Mouse (Mus musculus) small intestine, adult 2 months (tissue): ENCODE measurements around the gene Gm17359. TPM values are rescaled to one million over a fixed set of nuclear protein-coding genes. Genes with fewer than 3 reads are reported as not detected.

Experiments used
- H3K27ac ChIP-seq: fragments of 200-500 bp; 2 replicates; pipeline ENCODE4 v1.5.1; 2012; ENCODE audit warnings: low read depth, low read length, control low read depth, inconsistent platforms; ENCODE audit not compliant: insufficient read depth
- H3K27me3 ChIP-seq: fragments of 200-500 bp; 2 replicates; pipeline ENCODE4 v1.6.1; 2012; ENCODE audit warnings: mild to moderate bottlenecking, moderate library complexity, low read length, inconsistent platforms; ENCODE audit not compliant: control insufficient read depth, insufficient read depth
- H3K36me3 ChIP-seq: fragments of 200-500 bp; 2 replicates; pipeline ENCODE4 v1.6.1; 2012; ENCODE audit warnings: mild to moderate bottlenecking, low read length, control low read depth, inconsistent platforms; ENCODE audit not compliant: control insufficient read depth, insufficient read depth
- H3K4me1 ChIP-seq: fragments of 200-500 bp; 2 replicates; pipeline ENCODE4 v1.6.1; 2012; ENCODE audit warnings: low read length, inconsistent platforms, mixed read lengths; ENCODE audit not compliant: control insufficient read depth, insufficient read depth, insufficient read length
- H3K4me3 ChIP-seq: fragments of 200-500 bp; 2 replicates; pipeline ENCODE4 v1.5.1; 2012; ENCODE audit warnings: low read depth, mild to moderate bottlenecking, control low read depth, inconsistent platforms, low read length, moderate library complexity
- CTCF ChIP-seq: fragments of 200-500 bp; IDR thresholded peaks from 2 replicates; pipeline ENCODE4 v1.5.1; 2012; ENCODE audit warnings: low read depth, mild to moderate bottlenecking, control low read depth, inconsistent platforms, low read length, moderate library complexity, mixed read lengths; ENCODE audit not compliant: insufficient replicate concordance, insufficient read length; ENCODE audit errors: extremely low read depth
- POLR2A ChIP-seq: fragments of 200-500 bp; IDR thresholded peaks from 2 replicates; pipeline ENCODE4 v1.6.1; 2012; ENCODE audit warnings: low read depth, mild to moderate bottlenecking, control low read depth, inconsistent platforms, low read length, moderate library complexity
- WGBS: fragments of 180-500 bp; shearing (Covaris S2); methylation state at CpG from one replicate; pipeline ENCODE4 v1.1.7; 2018; 5-methylcytosine and 5-hydroxymethylcytosine counted together
- polyA plus RNA-seq: library from polyadenylated mRNA; depleted of rRNA; stranded (reverse); fragments of >200 nt; gene quantifications from 2 replicates; pipeline ENCODE4 v1.2.3, GENCODE M21; 2012

The Gm17359 gene
- polyA plus RNA-seq, 1 experiment = not detected

DNA sequence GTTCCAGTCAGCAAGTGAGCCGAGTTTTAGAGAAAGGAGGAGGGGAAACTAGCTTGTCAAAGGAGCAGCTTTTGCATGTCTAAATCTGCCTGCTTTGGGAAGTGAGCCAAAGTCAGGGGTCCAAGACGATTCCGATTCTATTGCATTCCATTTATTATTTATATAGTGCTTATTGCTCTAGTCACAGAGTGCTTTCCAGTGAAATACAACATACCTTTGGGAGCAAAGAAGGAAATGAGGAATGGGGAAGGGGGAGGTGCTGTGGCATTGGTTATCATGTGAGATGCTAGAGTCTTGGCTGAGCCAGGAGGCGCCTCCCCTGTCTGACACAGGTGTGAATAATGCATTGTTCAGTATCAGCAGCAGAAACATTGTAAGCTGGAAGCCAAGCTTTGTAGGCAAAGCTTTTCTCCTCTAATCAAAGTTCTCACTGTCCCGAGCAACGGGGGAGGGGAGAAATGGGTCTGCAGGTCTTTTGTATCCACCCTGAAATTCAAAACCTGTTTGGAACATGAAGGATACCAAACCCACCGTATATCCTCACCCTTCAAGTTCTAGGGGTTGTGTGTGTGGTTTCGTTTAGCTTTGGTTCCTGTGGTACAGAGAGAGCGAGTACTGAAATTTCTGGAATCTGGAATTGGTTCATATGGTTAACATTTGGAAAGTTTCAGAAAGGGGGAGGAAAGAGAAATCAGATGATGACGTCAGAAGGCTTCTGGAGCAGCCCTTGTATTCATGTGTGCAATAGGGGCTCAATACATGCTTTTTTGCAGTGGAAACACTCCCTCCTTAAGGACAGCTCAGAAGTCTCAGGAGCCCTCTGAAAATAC is 11.5 kb upstream of the Gm17359 start:
- Histone ChIP-seq H3K36me3 (no peaks in the 10 kb centered on the region), H3K27ac (no peak overlapping the region), H3K27me3 (no peaks in the 10 kb centered on the region), H3K4me1 (no peaks in the 10 kb centered on the region), H3K4me3 (no peak overlapping the region)
- no peak for TF ChIP-seq POLR2A
- no peak for TF ChIP-seq CTCF
- WGBS = 41% methylated on average over 10 of the region's 10 CpGs

DNA sequence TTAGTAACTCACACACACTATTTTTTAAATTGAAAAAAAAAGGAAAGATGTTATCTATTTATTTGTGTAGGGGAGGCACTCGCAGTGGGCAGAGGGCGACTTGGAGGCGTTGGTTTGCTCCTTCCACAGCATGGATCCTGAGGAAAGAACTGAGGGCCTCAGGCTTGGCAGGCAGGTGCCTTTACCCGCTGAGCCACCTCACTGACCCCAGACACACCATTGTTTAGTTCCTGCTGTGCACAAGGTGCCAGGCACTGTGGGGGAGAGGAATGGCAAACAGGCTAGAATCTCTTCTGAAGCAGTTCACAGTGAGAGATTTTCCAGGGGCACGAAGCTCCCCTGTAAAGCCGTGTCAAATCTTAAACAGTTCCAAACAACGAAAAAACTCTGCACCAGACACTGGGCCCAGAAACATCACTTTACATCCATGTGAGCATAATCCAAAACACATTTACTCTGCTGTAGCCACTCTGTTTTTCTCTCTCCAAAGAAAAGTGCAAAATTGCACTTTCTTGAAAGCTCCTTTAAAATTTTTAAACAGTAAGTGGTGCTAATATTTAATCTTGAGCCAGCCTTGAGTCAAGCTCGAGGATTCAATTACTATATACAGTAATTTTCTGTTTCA is 6.7 kb upstream of the Gm17359 start:
- H3K4me3 ChIP-seq = no peak overlapping the region
- no peaks in the 10 kb centered on the region for H3K27me3 ChIP-seq
- no peak for TF ChIP-seq POLR2A
- TF ChIP-seq CTCF = no peak
- 58% methylated on average over 8 of the region's 8 CpGs for WGBS
- no peak overlapping the region for H3K27ac ChIP-seq
- H3K4me1 ChIP-seq = no peaks in the 10 kb centered on the region
- no peaks in the 10 kb centered on the region for H3K36me3 ChIP-seq

DNA sequence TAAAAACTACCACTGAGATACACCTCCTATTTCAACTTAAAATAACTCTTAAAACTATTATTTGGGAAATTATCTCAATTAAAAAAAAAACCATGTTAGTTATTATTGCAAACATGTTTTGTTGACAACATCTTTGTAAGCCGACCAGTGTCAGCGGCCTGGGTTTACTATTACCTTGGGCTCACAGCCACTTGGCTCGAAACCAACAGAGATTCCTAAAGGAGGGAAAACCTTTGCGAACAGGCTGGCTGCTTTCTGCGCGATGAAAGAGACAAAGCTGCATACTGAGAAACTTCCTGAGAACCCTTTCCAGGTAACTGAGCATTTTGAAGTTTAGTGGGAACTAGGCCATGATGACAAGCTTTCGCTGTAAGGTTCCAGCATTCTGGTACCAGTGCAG is 3.4 kb upstream of the Gm17359 start:
- TF ChIP-seq CTCF (no peak), POLR2A (no peak)
- no peak overlapping the region for H3K27ac ChIP-seq
- no peaks in the 10 kb centered on the region for H3K4me1 ChIP-seq
- no peak overlapping the region for H3K4me3 ChIP-seq
- H3K36me3 ChIP-seq = no peaks in the 10 kb centered on the region
- H3K27me3 ChIP-seq = no peaks in the 10 kb centered on the region
- WGBS = 62% methylated on average over 7 of the region's 7 CpGs

DNA sequence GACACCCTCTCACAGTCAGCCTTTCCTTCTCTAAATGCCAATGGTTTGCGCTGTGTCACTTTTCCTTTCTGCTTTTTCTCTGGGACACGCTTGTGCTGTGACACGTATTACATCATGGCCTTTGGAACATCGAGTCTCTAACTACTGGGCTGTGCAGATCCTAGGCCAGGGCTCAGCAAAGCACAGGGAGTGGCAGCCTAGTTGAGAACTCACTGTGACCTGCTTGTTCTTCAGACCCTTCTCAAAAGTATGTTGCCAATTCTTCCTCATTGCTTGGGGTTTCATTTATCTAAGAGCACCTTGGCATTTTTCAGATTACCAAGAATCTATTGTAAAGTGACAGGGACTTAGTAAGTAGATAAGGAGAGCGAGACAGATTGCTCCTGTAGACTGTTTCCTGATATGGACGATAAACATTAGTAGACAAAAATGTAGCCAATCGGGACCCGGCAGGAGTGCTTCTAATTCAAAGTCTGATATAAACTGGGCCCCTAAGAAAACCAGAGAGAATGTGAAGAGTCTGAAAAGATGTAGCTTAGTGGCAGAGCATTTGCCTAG is 2.7 kb upstream of the Gm17359 start:
- Histone ChIP-seq H3K27ac (no peak overlapping the region), H3K4me1 (no peaks in the 10 kb centered on the region), H3K27me3 (no peaks in the 10 kb centered on the region), H3K4me3 (no peak overlapping the region), H3K36me3 (no peaks in the 10 kb centered on the region)
- WGBS = 47% methylated on average over 8 of the region's 8 CpGs
- TF ChIP-seq POLR2A (no peak), CTCF (no peak)

DNA sequence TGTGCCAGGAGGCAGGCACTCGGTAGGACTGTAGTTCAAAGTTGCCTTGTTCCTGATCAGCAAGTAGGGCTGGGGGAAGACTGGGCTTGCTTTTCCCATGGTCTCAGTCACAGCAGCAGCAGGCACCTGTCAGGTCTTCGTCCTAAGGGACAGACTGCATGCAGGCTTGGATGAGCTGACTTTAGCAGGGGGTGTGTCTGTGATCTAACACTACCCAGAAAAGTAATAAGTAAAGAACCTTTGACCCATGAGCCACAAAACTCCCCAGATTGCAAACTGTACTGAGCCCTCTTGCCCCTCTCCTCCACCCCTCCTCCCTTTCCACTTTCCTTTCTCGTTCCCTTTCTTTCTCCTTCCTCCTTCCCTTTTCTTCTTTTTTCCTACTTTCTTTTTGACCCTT is 4.3 kb downstream of the Gm17359 start:
- WGBS = 24% methylated on average over 3 of the region's 3 CpGs
- Histone ChIP-seq H3K27me3 (no peaks in the 10 kb centered on the region), H3K4me3 (no peak overlapping the region), H3K27ac (no peak overlapping the region), H3K4me1 (peaks cover 5% of the 10 kb centered on the region; the same call in 1 of the 2 replicates), H3K36me3 (no peaks in the 10 kb centered on the region)
- no peak for TF ChIP-seq CTCF
- no peak for TF ChIP-seq POLR2A

DNA sequence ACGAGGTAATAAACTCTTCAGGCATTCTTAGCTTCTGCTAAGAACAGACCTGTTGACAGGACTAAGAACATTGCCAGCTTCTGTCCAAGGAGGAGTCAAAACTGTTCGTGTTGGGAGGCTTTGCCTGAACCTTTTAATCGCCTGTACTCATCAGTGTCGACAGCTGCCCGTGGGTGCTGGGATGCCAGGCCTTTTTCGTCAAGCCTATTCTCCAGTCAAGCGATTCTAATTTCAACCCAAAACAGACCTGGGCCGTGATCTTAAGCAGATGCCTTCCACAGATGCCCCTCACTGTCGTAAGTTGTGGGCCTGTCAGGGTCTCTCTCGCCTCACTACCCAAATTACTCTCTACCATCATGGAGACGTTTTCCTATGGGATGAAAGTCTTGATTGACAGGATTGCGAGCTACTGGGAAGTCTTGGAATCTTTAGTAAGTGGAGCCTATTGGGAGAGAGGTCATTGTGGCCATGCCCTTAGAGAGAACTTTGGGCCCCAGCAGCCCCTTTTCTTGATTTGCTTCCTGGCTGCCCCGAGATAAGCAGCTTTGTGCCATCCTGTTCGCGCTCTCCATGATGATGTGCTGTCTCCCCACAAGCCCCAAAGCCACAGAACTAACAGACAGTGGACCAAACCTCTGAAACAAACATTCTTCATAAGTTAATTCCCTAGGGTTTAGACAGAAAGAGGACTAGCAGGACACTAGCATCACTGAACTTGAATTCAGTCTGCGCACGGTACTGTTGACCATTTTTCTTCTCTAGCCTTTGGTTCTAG is 6.7 kb downstream of the Gm17359 start:
- TF ChIP-seq POLR2A (no peak), CTCF (no peak)
- Histone ChIP-seq H3K36me3 (no peaks in the 10 kb centered on the region), H3K4me1 (peaks cover 5% of the 10 kb centered on the region; the same call in 1 of the 2 replicates), H3K27me3 (no peaks in the 10 kb centered on the region), H3K27ac (no peak overlapping the region), H3K4me3 (no peak overlapping the region)
- WGBS = 88% methylated on average over 17 of the region's 17 CpGs

DNA sequence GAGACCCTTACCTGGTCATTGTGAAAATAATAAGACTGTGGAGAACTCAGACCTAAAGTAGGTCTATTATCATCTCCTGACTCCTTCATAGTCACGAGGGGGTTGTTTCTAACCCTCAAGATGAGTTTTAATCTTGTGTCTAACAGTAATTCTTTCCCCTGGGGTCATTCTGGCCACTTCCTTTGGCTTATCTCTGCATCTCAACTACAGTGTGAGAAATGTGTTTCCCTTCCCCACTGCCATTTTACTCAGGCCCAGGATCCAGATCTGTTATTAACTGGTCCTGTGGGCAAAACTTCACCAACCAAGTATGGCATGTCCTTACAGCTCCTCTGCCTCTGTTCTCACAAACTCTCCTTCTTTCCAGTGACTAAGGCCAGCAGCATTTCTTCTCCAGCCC is 12.8 kb downstream of the Gm17359 start:
- no peak for TF ChIP-seq CTCF
- TF ChIP-seq POLR2A = no peak
- H3K4me1 ChIP-seq = no peaks in the 10 kb centered on the region
- no peak overlapping the region for H3K4me3 ChIP-seq
- H3K27me3 ChIP-seq = no peaks in the 10 kb centered on the region
- 71% methylated on average over 1 of the region's 1 CpGs for WGBS
- no peaks in the 10 kb centered on the region for H3K36me3 ChIP-seq
- H3K27ac ChIP-seq = no peak overlapping the region
